Mouse (Mus musculus): ENCODE results near the gene Cckbr.
"Not testable (repeated sequence)": the region's sequence is repeated elsewhere in the genome, so short reads cannot be mapped to it uniquely, and the experiment has no call there.

Gene Cckbr

DNA sequence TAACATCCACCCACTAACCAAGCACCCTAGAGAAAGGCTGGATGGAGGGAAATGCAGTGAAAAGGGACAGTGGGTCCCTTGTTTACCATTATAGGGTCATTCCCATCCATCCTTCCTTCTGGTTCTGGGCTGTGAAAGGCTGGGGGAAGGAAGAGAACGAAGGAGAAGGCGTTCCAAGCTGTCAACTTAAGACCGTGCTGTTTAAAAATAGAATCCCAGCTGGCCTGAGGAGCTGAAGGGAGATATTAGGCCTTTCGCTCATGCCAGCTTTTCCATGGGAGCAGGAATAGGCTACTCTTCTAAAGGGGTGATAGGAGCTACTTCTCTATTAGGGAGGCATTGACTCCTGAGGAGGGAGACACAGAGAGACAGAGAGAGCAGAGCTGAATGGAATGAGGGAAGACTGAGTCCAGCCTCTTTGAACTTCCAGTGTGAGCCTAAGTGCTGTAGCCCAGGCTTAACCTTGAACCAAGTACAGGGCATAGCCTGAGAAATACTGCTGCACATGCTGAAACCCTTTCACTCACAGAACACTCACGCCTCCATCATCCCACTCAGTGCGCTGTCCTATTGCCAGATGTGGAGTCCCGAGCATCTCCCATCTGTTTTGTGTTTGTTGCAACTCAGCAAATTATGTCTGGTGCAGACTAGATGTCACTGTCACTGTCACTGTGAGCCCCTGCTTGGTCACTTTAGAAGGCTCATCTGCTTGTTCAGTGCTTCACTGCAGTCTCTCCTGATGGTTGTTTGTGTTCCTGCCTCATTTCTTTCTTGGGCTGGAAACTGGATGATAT is 12.6 kb downstream of the Cckbr start:
- DNase-seq (ENCODE audit: low read depth, low spot score): no peak

DNA sequence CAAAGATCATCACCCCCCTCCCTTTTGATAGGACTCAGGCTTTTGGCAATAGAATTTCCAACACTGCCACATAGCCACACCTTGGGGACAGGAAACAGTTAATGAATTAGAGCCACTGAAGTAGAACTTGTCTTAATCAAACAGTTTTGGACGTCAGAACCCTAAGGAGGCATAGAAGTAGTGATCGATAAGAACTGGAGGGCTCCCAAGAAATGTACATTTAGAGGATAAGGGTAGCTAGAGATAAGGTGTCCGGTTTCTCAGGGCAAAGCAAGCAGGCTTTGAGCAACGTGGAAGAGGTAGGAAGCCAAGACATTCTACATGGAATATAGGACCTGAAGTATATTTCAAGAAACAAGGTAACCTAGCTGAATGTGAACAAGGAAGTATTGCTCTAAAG is 15.9 kb downstream of the Cckbr start:
- DNase-seq (ENCODE audit: low read depth, low spot score): no peak

DNA sequence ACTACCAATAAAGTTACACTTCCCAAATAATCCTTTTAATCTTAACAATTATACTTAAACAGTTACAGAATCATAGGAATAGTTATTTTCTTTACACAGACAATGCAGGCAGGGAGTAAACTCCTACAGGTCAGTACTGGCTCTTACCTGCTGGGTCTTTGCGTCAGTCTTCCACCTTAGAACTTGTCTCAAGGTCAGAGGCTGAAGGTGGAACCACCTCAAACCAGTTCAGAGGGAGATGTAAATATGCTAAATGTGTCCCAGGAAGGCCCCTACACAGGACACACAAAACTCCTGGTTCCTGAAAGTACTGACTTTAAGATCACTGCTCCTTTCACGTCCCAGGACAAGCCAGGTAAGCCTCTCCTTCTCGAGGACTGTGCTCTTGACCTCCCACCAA is 19.5 kb downstream of the Cckbr start:
- DNase-seq (ENCODE audit: low read depth, low spot score): no peak

DNA sequence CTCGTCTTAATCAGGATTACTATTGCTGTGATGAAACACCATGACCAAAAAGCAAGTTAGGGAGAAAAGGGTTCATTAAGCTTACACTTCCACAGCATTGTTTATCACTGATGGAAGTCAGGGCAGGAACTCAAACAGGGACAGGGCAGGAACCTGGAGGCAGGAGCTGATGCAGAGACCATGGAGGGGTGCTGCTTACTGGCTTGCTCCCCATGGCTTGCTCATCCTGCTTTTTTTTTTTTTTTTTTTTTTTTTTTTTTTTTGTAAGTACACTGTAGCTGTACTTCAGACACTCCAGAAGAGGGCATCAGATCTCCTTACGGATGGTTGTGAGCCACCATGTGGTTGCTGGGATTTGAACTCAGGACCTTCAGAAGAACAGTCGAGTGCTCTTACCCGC is 27.8 kb downstream of the Cckbr start:
- DNase-seq (ENCODE audit: low read depth, low spot score): not testable (repeated sequence)

DNA sequence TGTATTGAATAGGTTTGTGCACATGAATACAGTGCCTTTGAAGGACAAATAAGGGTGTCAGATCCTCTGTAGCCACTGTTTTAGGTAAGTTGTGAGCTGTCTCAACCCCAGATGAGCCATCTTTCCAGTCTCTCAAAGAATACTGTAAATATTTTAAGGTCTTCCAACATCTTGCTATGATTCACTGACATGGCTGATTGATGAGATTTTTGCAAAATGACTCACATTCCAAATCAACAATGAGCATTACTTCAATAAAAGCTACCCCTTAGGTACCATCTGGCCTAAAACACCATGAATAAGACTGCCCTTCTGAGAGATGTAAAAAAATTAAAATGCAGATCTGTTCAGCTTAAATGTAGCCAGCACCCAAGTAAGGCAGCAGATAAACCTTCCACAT is 33.0 kb downstream of the Cckbr start:
- no peak for DNase-seq (ENCODE audit: low read depth, low spot score)

GRCm38 (mm10) chr7:105465505-105465904 is 40.0 kb downstream of the Cckbr start:
- DNase-seq (ENCODE audit: low read depth, low spot score): not testable (repeated sequence)

DNA sequence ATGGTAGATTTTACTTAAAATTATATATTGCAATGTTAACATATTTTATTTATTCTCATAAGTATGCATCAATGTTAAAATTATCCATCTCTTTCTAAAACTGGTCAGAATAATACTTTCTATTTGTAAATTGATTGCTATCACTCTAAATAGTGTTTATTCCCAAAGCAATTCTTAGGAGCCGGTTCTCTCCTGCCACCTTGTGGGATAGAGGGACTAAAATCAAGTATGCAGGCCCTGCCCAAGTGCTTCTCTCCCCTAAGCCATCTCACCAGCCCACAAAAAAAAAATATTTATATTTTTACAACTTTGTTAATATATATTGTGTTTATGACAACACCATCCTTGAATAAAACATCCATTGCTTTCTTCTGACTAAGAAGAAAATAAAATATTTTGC is 47.1 kb downstream of the Cckbr start:
- DNase-seq (ENCODE audit: low read depth, low spot score): no peak

- DNase-seq (ENCODE audit: low read depth, low spot score): no peak
Observed at GRCm38 (mm10) chr7:105474771-105475315, 49.3 kb downstream of the Cckbr start.

DNA sequence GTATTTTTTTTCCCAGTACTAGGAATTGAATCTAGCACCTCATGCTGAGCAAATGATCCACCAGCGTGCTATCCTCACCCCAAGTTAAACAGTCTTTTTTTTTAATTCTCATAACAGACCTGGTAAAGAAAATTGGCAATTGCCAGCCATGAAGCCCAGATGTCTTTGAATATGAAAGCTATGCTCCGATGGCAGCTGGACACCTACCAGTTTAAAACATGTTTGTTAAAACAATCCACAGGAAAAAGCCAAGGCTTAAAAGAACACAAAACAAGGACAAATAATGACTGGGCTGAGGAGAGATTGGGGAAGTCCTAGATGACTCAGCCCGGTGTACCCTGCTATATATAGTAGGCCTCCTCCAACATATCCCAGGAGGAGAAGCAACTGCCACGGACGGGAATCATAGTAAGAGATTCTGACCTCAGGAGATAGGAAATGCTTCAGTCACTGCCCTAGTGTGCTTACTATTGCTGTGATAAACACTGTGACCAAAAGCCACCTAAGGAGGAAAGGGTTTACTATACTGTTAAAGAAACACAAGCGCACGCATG is 49.9 kb downstream of the Cckbr start:
- no peak for DNase-seq (ENCODE audit: low read depth, low spot score)

- DNase-seq (ENCODE audit: low read depth, low spot score): no peak
Observed at GRCm38 (mm10) chr7:105476683-105477432, 51.3 kb downstream of the Cckbr start.

DNA sequence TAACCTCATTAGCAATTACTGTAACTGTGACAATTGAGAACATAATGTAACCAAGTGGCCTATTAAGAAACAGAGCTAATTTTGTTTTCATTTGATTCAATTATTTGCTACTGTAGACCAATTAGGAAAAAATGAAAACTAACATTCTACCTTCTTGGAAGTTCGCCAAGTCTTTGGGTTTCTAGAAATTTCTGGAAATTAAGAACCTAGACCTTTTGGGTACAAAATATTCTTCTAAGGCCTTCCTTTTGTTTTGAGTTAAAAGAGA is 51.8 kb downstream of the Cckbr start:
- DNase-seq (ENCODE audit: low read depth, low spot score): no peak

- DNase-seq (ENCODE audit: low read depth, low spot score): peak; percentile 48
Observed at GRCm38 (mm10) chr7:105477841-105478240, 52.3 kb downstream of the Cckbr start.

GRCm38 (mm10) chr7:105478344-105478743 is 52.8 kb downstream of the Cckbr start:
- DNase-seq (ENCODE audit: low read depth, low spot score): no peak

- no peak for DNase-seq (ENCODE audit: low read depth, low spot score)
Observed at GRCm38 (mm10) chr7:105479232-105479631, 53.7 kb downstream of the Cckbr start.

DNA sequence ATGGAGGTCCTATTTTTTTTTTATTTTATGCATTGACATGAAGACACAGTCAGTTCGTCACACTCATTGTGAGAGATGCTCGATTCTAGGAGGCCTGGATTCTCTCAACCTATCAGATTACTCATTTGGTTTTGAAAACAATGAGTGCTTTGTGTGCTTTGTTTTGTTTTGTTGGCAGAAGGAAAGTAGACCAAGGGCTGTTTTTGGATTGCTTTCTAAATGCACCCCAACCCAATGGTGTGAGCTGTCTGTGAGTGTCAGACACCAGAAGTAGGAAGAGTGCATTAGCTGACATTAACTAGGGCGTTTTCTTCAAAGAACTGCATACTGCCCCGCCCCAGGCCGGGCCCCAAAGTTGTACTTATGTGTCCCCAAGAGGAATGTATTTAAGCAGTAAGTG is 54.5 kb downstream of the Cckbr start:
- no peak for DNase-seq (ENCODE audit: low read depth, low spot score)

GRCm38 (mm10) chr7:105480561-105481504 is 55.3 kb downstream of the Cckbr start:
- DNase-seq (ENCODE audit: low read depth, low spot score): peak; percentile 79

GRCm38 (mm10) chr7:105481505-105482411 is 56.2 kb downstream of the Cckbr start, which contains the start of gene Cavin3:
TSS of gene Cavin3 (minus strand) at chr7:105482300.
- peak; percentile 81 for DNase-seq (ENCODE audit: low read depth, low spot score)

DNA sequence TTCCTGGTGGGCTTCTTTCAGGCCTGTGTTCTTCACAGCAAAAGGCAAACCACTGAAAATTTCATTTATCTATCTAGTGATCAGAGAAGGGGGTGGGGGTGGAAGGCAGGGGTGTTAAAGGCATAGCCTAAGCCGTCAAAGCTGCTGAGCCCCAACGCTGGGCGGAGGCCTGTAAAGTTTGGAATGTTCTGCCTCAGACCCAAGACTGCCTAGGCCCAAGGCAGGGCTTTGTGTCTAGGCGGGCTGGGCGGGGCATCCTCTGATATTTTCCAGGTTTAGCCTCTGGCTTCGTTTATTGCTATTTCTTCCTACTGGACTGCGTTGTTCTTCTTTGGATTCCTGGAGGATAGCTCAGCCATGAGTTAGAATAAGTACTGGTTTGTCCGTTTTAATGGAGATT is 56.9 kb downstream of the Cckbr start:
- DNase-seq (ENCODE audit: low read depth, low spot score): peak; percentile 56

DNA sequence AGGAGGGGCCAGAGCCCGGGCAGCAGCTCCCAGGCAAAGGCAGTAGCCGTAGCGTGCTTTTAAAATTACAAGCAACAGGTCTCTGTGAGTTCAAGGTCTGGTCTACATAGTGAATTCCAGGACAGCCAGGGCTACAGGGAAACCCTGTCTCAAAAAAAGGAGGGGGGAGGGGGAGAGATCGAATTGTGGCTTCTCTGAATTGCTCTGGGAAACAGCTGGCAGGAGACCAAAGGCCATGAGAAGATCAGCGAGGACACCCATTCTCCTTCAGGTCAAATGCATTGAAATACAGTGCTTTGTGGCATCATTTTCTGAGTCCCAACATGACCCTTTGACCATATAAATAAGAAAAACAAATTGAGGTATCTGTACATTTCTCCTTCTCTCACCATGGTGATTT is 59.5 kb downstream of the Cckbr start:
- DNase-seq (ENCODE audit: low read depth, low spot score): no peak

DNA sequence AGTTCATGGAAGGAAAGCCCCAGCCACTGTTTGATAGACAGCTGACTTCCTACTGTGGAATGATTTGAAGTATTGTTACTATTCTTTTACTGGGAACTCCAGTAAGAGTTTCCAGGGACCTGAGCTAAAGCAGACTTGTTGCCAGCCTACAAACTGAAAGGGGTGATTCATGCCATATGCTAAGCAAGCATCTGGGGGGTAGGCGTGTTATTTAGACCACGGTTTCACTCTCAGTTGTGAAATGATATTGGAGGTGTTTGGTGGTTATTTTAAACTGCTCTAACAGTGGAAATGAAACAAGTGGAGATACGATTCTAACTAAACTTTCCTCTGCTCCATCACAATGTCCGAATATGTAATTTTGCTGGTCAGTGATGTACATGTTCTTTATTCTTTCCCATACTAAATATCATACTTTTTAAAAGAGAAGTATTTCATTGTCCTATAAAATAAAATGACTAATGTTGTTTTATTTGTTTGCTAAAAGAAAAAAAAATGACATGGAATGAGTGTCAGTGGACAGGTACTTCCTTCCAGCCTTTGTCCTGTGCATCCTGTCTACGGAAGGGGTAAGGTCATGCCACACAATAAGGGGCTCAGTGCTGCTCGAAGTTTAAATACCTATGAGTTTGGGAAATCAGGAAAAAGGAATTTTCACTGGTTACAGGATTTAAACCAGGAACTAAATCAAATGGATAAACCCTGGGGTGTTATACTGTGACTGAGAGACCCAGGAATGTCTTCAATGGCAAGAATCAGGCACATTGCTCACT is 61.8 kb downstream of the Cckbr start:
- DNase-seq (ENCODE audit: low read depth, low spot score): no peak
